Mouse (Mus musculus) C2C12 (cell line): ENCODE results near the gene Izumo1. TPM values are rescaled to one million over a fixed set of nuclear protein-coding genes. Genes with fewer than 3 reads are reported as not detected.

ENCODE experiments used
- H3K27me3 ChIP-seq: one replicate; pipeline ENCODE4 v1.6.1; 2011; ENCODE audit not compliant: control insufficient read depth, insufficient read depth, insufficient read length
- H3K36me3 ChIP-seq: one replicate; pipeline ENCODE4 v1.6.1; 2011; ENCODE audit not compliant: control insufficient read depth, insufficient read depth
- H3K4me3 ChIP-seq: one replicate; pipeline ENCODE4 v1.5.1; 2011; ENCODE audit warnings: mild to moderate bottlenecking, control low read depth; ENCODE audit not compliant: poor library complexity, insufficient read depth, severe bottlenecking
- H3K79me2 ChIP-seq: one replicate; pipeline ENCODE4 v1.6.1; 2011; ENCODE audit not compliant: control insufficient read depth, insufficient read depth
- H3K79me3 ChIP-seq: one replicate; pipeline ENCODE4 v1.6.1; 2011; ENCODE audit warnings: low read depth, control low read depth
- H3ac ChIP-seq: one replicate; pipeline ENCODE3; 2011; ENCODE audit warnings: low read depth; ENCODE audit not compliant: control insufficient read depth, insufficient read length
- CEBPB ChIP-seq: IDR thresholded peaks from one replicate; pipeline ENCODE4 v1.6.1; 2011; ENCODE audit warnings: low read depth, mild to moderate bottlenecking, control low read depth, moderate library complexity
- CTCF ChIP-seq: IDR thresholded peaks from one replicate; pipeline ENCODE4 v1.5.1; 2011; ENCODE audit not compliant: control insufficient read depth, insufficient read depth, insufficient read length
- FOSL1 ChIP-seq: IDR thresholded peaks from one replicate; pipeline ENCODE4 v1.8.0; 2011; ENCODE audit warnings: mild to moderate bottlenecking, low read length; ENCODE audit not compliant: poor library complexity, insufficient read depth, severe bottlenecking
- MAX ChIP-seq: IDR thresholded peaks from one replicate; pipeline ENCODE4 v1.6.1; 2011; ENCODE audit warnings: mild to moderate bottlenecking, control low read depth
- MYOD1 ChIP-seq: IDR thresholded peaks from one replicate; pipeline ENCODE4 v1.6.1; 2011; ENCODE audit warnings: low read depth; ENCODE audit not compliant: control insufficient read depth, insufficient read length
- MYOG ChIP-seq: IDR thresholded peaks from one replicate; pipeline ENCODE4 v1.6.1; 2011; ENCODE audit not compliant: control insufficient read depth, insufficient read length; ENCODE audit errors: extremely low read depth
- USF1 ChIP-seq: IDR thresholded peaks from one replicate; pipeline ENCODE4 v1.6.1; 2011; ENCODE audit warnings: low read depth, mild to moderate bottlenecking, control low read depth, moderate library complexity
- polyA plus RNA-seq: library from polyadenylated mRNA; unstranded; fragments of >200 nt; fragmentation: generic; extraction: Trizol; gene quantifications from one replicate; pipeline ENCODE4 v1.2.1, GENCODE M21; 2012; ENCODE audit warnings: missing spikeins

The Izumo1 gene
- polyA plus RNA-seq, 1 experiment: not detected

- Histone ChIP-seq H3K36me3 (no peaks in the 10 kb centered on the region), H3K27me3 (no peaks in the 10 kb centered on the region), H3K4me3 (no peak overlapping the region), H3K79me2 (no peaks in the 10 kb centered on the region), H3ac (no peak overlapping the region), H3K79me3 (no peaks in the 10 kb centered on the region)
- TF ChIP-seq CTCF: no peak
- no peak for TF ChIP-seq USF1
- TF ChIP-seq MYOG: no peak
- no peak for TF ChIP-seq CEBPB
These were observed 46.1 kb downstream of the Izumo1 start for GRCm38 (mm10) chr7:45667761-45668160.

- H3ac ChIP-seq: no peak overlapping the region
- no peaks in the 10 kb centered on the region for H3K36me3 ChIP-seq
- H3K79me3 ChIP-seq: no peaks in the 10 kb centered on the region
- no peaks in the 10 kb centered on the region for H3K79me2 ChIP-seq
- no peak for TF ChIP-seq MYOD1
- TF ChIP-seq MYOG: no peak
- no peak for TF ChIP-seq MAX
- no peak for TF ChIP-seq CTCF
- no peak for TF ChIP-seq FOSL1
- TF ChIP-seq CEBPB: no peak
- TF ChIP-seq USF1: no peak
- H3K4me3 ChIP-seq: no peak overlapping the region
- no peaks in the 10 kb centered on the region for H3K27me3 ChIP-seq
These were observed 47.3 kb downstream of the Izumo1 start for GRCm38 (mm10) chr7:45668921-45669320.

- H3ac ChIP-seq: no peak overlapping the region
- TF ChIP-seq MYOG: no peak
- TF ChIP-seq USF1: no peak
- no peak for TF ChIP-seq MAX
- no peak for TF ChIP-seq CEBPB
- TF ChIP-seq MYOD1: no peak
- no peak for TF ChIP-seq FOSL1
- TF ChIP-seq CTCF: no peak
- H3K36me3 ChIP-seq: no peaks in the 10 kb centered on the region
- H3K4me3 ChIP-seq: no peak overlapping the region
- H3K79me3 ChIP-seq: no peaks in the 10 kb centered on the region
- H3K27me3 ChIP-seq: no peaks in the 10 kb centered on the region
- no peaks in the 10 kb centered on the region for H3K79me2 ChIP-seq
These were observed 56.1 kb downstream of the Izumo1 start for GRCm38 (mm10) chr7:45677627-45678295.

Other genes with a start within 250 kb of the Izumo1 start
- gene Snrnp70, start 226.1 kb upstream of the Izumo1 start, polyA plus RNA-seq: 321 TPM
- 0.01 TPM for gene Kcna7, start 216.2 kb upstream of the Izumo1 start, polyA plus RNA-seq
- gene Ntf5, start 208.1 kb upstream of the Izumo1 start, polyA plus RNA-seq: 0.92 TPM
- not detected for gene Lhb, start 201.0 kb upstream of the Izumo1 start, polyA plus RNA-seq
- gene Gys1, start 187.0 kb upstream of the Izumo1 start, polyA plus RNA-seq: 25.2 TPM
- gene Ruvbl2, start 183.7 kb upstream of the Izumo1 start, polyA plus RNA-seq: 179 TPM
- gene Ftl1, start 161.9 kb upstream of the Izumo1 start, polyA plus RNA-seq: 14,288 TPM
- gene Bax, start 154.9 kb upstream of the Izumo1 start, polyA plus RNA-seq: 642 TPM
- gene Tulp2, start 139.9 kb upstream of the Izumo1 start, polyA plus RNA-seq: not detected
- not detected for gene Gm45808, start 135.0 kb upstream of the Izumo1 start, polyA plus RNA-seq
- 0.07 TPM for gene Dhdh, start 133.0 kb upstream of the Izumo1 start, polyA plus RNA-seq
- 115 TPM for gene Nucb1, start 111.4 kb upstream of the Izumo1 start, polyA plus RNA-seq
- gene Ppp1r15a, start 95.5 kb upstream of the Izumo1 start, polyA plus RNA-seq: 32.5 TPM
- 0.89 TPM for gene Plekha4, start 95.5 kb upstream of the Izumo1 start, polyA plus RNA-seq
- gene Hsd17b14, start 66.9 kb upstream of the Izumo1 start, polyA plus RNA-seq: 1.7 TPM
- 26.5 TPM for gene Bcat2, start 51.7 kb upstream of the Izumo1 start, polyA plus RNA-seq
- 0.97 TPM for gene Fgf21, start 6.3 kb upstream of the Izumo1 start, polyA plus RNA-seq
- gene Fut1, start 4.5 kb upstream of the Izumo1 start, polyA plus RNA-seq: 0.04 TPM
- gene Rasip1, start 5.7 kb downstream of the Izumo1 start, polyA plus RNA-seq: not detected
- 0.48 TPM for gene Mamstr, start 18.2 kb downstream of the Izumo1 start, polyA plus RNA-seq
- gene Fut2, start 44.6 kb downstream of the Izumo1 start, polyA plus RNA-seq: 0.01 TPM
- gene Ntn5, start 62.2 kb downstream of the Izumo1 start, polyA plus RNA-seq: 0.04 TPM
- 0.18 TPM for gene Sec1, start 72.6 kb downstream of the Izumo1 start, polyA plus RNA-seq
- gene Car11, start 78.0 kb downstream of the Izumo1 start, polyA plus RNA-seq: 0.44 TPM
- gene Dbp, start 83.3 kb downstream of the Izumo1 start, polyA plus RNA-seq: 5.6 TPM
- 4,453 TPM for gene Rpl18, start 93.6 kb downstream of the Izumo1 start, polyA plus RNA-seq
- 16.9 TPM for gene Sphk2, start 96.2 kb downstream of the Izumo1 start, polyA plus RNA-seq
- 0.48 TPM for gene Fam83e, start 99.4 kb downstream of the Izumo1 start, polyA plus RNA-seq
- gene Spaca4, start 104.0 kb downstream of the Izumo1 start, polyA plus RNA-seq: 0.33 TPM
- 0.27 TPM for gene Lmtk3, start 161.9 kb downstream of the Izumo1 start, polyA plus RNA-seq
- 0.13 TPM for gene Sult2b1, start 162.9 kb downstream of the Izumo1 start, polyA plus RNA-seq
- gene Cyth2, start 192.8 kb downstream of the Izumo1 start, polyA plus RNA-seq: 175 TPM
- 0.22 TPM for gene Kcnj14, start 203.0 kb downstream of the Izumo1 start, polyA plus RNA-seq
- gene Grwd1, start 209.1 kb downstream of the Izumo1 start, polyA plus RNA-seq: 110 TPM